Mouse (Mus musculus): ENCODE data around the gene Ubald1.

GRCm38 (mm10) chr16:4894201-4894908 is 14.2 kb upstream of the Ubald1 start:
- no peak for TF ChIP-seq CTCF (IDR thresholded peaks at IDR 0.05; ENCODE audit: low read depth)
- TF ChIP-seq EP300 (IDR thresholded peaks at IDR 0.05; ENCODE audit: low read depth) = no peak

Data from heart, postnatal 0 days (tissue).